Mouse (Mus musculus) megakaryocyte, embryonic 14.5 days (primary cell): Measurements from ENCODE around the gene Aurkb.

ENCODE experiments used
- FLI1 ChIP-seq: IDR thresholded peaks from 2 replicates; pipeline ENCODE4 v1.6.1; 2012; ENCODE audit warnings: low read length, inconsistent platforms, mixed read lengths
- GATA1 ChIP-seq: IDR thresholded peaks from 3 replicates; pipeline ENCODE4 v1.6.1; 2012; ENCODE audit warnings: mixed read lengths, low read length, inconsistent platforms, borderline replicate concordance

DNA sequence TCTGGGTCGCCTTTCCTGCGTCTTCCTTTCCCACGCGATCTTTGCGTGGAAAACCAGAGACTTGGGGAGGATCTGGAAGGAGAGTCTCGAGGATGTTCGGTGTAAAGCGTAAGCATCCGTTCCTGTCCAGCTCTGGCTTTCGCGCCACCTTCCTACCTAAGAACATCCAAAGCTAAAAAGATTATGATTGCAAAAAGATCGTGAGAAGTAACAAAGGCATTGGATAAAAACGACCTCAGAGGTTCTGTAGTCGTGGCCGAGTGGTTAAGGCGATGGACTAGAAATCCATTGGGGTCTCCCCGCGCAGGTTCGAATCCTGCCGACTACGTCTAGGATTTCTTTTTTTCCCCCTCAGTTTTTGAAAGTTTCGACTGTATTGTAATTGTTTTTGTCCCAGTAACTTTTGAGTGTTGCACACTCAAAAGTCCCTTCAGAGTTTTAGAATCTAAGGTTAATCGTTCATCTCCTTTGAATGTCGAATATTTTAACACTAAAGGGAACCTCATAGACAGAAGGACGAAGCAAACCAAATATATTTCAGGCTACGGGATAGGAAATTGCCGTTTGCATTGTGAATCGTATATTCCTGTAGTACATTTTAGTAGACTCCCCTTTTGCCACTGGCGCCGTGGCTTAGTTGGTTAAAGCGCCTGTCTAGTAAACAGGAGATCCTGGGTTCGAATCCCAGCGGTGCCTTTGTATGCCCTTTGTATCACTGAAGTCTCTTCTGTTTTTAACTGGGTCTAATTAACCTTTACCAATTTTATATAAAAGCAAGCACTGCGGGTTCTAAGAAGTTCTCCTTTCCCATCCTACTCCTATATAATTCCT, 8.0 kb upstream of the Aurkb start:
- no peak for TF ChIP-seq GATA1
- TF ChIP-seq FLI1: no peak
